Mouse (Mus musculus): ENCODE results near the gene Cphx2. TPM values are rescaled to one million over a fixed set of nuclear protein-coding genes. Genes with fewer than 3 reads are reported as not detected.

Gene Cphx2
- polyA plus RNA-seq, 1 experiment from 2014 or later: not detected

Other genes starting within 250 kb of the Cphx2 start
- 29.1 and 44.5 TPM in 2 replicates for gene Anxa11, start 239.4 kb upstream of the Cphx2 start, polyA plus RNA-seq (2014; fragmentation: Nextera tagmentation; extraction: Ambion mirVana)
- 0.62 TPM in 1 of 2 replicates, not detected in the other for gene Plac9a, start 178.4 kb upstream of the Cphx2 start, polyA plus RNA-seq (2014; fragmentation: Nextera tagmentation; extraction: Ambion mirVana)
- gene Tmem254a, start 153.8 kb upstream of the Cphx2 start, polyA plus RNA-seq (2014; fragmentation: Nextera tagmentation; extraction: Ambion mirVana): 3.9 and 4.4 TPM in 2 replicates
- 0.26 TPM in 1 of 2 replicates, not detected in the other for gene Cphx1, start 143.2 kb upstream of the Cphx2 start, polyA plus RNA-seq (2014; fragmentation: Nextera tagmentation; extraction: Ambion mirVana)
- 1.2 and 1.9 TPM in 2 replicates for gene Duxbl1, start 102.9 kb upstream of the Cphx2 start, polyA plus RNA-seq (2014; fragmentation: Nextera tagmentation; extraction: Ambion mirVana)
- gene Gm9780, start 38.8 kb upstream of the Cphx2 start, polyA plus RNA-seq (2014; fragmentation: Nextera tagmentation; extraction: Ambion mirVana): 11.8 and 21.2 TPM in 2 replicates
- 41.4 and 41.7 TPM in 2 replicates for gene Tmem254c, start 14.2 kb upstream of the Cphx2 start, polyA plus RNA-seq (2014; fragmentation: Nextera tagmentation; extraction: Ambion mirVana)
- not detected in 2 replicates for gene Cphx3, start 781 bp downstream of the Cphx2 start, polyA plus RNA-seq (2014; fragmentation: Nextera tagmentation; extraction: Ambion mirVana)
- gene Duxbl2, start 36.8 kb downstream of the Cphx2 start, polyA plus RNA-seq (2014; fragmentation: Nextera tagmentation; extraction: Ambion mirVana): 1.8 and 2.1 TPM in 2 replicates
- 19.9 and 21.2 TPM in 2 replicates for gene Plac9b, start 101.0 kb downstream of the Cphx2 start, polyA plus RNA-seq (2014; fragmentation: Nextera tagmentation; extraction: Ambion mirVana)
- 18.6 and 29.4 TPM in 2 replicates for gene Tmem254b, start 125.5 kb downstream of the Cphx2 start, polyA plus RNA-seq (2014; fragmentation: Nextera tagmentation; extraction: Ambion mirVana)
- 0.69 TPM in 1 of 2 replicates, not detected in the other for gene Duxbl3, start 176.4 kb downstream of the Cphx2 start, polyA plus RNA-seq (2014; fragmentation: Nextera tagmentation; extraction: Ambion mirVana)